Mouse (Mus musculus): ENCODE measurements at regions not wholly inside any gene's neighbourhood (a gene's known extent, or its start where the extent isn't known, plus 50 kb on each side); places are given as distances from the start of the nearest gene placed in this dataset.
A peak's percentile ranks its signal among the peaks of the same experiment; 100 is the strongest.

- no peak for TF ChIP-seq CTCF (IDR thresholded peaks at IDR 0.05; ENCODE audit: low read depth)
- no peak for ATAC-seq
- no peak overlapping the region for H3K4me2 ChIP-seq (replicated peaks; ENCODE audit: low read depth)
- no peak overlapping the region for H3K27ac ChIP-seq (ENCODE audit: low read depth, low read length)
- no peak overlapping the region for H3K4me3 ChIP-seq (ENCODE audit: low read depth, low read length)
- H3K36me3 ChIP-seq (ENCODE audit: control insufficient read depth, insufficient read depth): no peaks in the 10 kb centered on the region
- H3K9ac ChIP-seq (ENCODE audit: low read depth, low read length): no peak overlapping the region
- H3K27me3 ChIP-seq (replicated peaks; ENCODE audit: control insufficient read depth, insufficient read depth, low read length): no peaks in the 10 kb centered on the region
- H3K4me1 ChIP-seq (replicated peaks; ENCODE audit: control insufficient read depth, insufficient read depth, low read length): no peaks in the 10 kb centered on the region
- H3K9me3 ChIP-seq (ENCODE audit: control insufficient read depth): no peaks in the 10 kb centered on the region
Observed at GRCm38 (mm10) chr4:106859476-106859875, 51.0 kb upstream of the Ssbp3 start.

GRCm38 (mm10) chr4:106858357-106859088, 52.0 kb upstream of the Ssbp3 start:
- no peak for TF ChIP-seq CTCF (IDR thresholded peaks at IDR 0.05; ENCODE audit: low read depth)
- no peaks in the 10 kb centered on the region for H3K4me1 ChIP-seq (replicated peaks; ENCODE audit: control insufficient read depth, insufficient read depth, low read length)
- 76% methylated on average over 13 of the region's 13 CpGs for WGBS
- no peaks in the 10 kb centered on the region for H3K27me3 ChIP-seq (replicated peaks; ENCODE audit: control insufficient read depth, insufficient read depth, low read length)
- H3K4me2 ChIP-seq (replicated peaks; ENCODE audit: low read depth): no peak overlapping the region
- no peaks in the 10 kb centered on the region for H3K9me3 ChIP-seq (ENCODE audit: control insufficient read depth)
- no peaks in the 10 kb centered on the region for H3K36me3 ChIP-seq (ENCODE audit: control insufficient read depth, insufficient read depth)
- no peak for ATAC-seq
- H3K27ac ChIP-seq (ENCODE audit: low read depth, low read length): no peak overlapping the region
- no peak overlapping the region for H3K4me3 ChIP-seq (ENCODE audit: low read depth, low read length)
- H3K9ac ChIP-seq (ENCODE audit: low read depth, low read length): no peak overlapping the region

- H3K9me3 ChIP-seq (ENCODE audit: control insufficient read depth): no peaks in the 10 kb centered on the region
- H3K4me2 ChIP-seq (replicated peaks; ENCODE audit: low read depth): no peak overlapping the region
- WGBS: 21% methylated on average over 19 of the region's 19 CpGs
- H3K9ac ChIP-seq (ENCODE audit: low read depth, low read length): no peak overlapping the region
- H3K27ac ChIP-seq (ENCODE audit: low read depth, low read length): no peak overlapping the region
- ATAC-seq: no peak
- TF ChIP-seq CTCF (IDR thresholded peaks at IDR 0.05; ENCODE audit: low read depth): no peak
- H3K27me3 ChIP-seq (replicated peaks; ENCODE audit: control insufficient read depth, insufficient read depth, low read length): no peaks in the 10 kb centered on the region
- no peaks in the 10 kb centered on the region for H3K4me1 ChIP-seq (replicated peaks; ENCODE audit: control insufficient read depth, insufficient read depth, low read length)
- H3K36me3 ChIP-seq (ENCODE audit: control insufficient read depth, insufficient read depth): no peaks in the 10 kb centered on the region
- no peak overlapping the region for H3K4me3 ChIP-seq (ENCODE audit: low read depth, low read length)
Observed at GRCm38 (mm10) chr4:106855771-106856170, 51.0 kb upstream of the Acot11 start.

GRCm38 (mm10) chr4:106854361-106855309, 49.8 kb upstream of the Acot11 start:
- H3K4me3 ChIP-seq (ENCODE audit: low read depth, low read length): no peak overlapping the region
- no peak overlapping the region for H3K27ac ChIP-seq (ENCODE audit: low read depth, low read length)
- no peak overlapping the region for H3K9ac ChIP-seq (ENCODE audit: low read depth, low read length)
- no peak for ATAC-seq
- no peaks in the 10 kb centered on the region for H3K9me3 ChIP-seq (ENCODE audit: control insufficient read depth)
- H3K36me3 ChIP-seq (ENCODE audit: control insufficient read depth, insufficient read depth): no peaks in the 10 kb centered on the region
- 44% methylated on average over 14 of the region's 15 CpGs for WGBS
- no peaks in the 10 kb centered on the region for H3K27me3 ChIP-seq (replicated peaks; ENCODE audit: control insufficient read depth, insufficient read depth, low read length)
- no peaks in the 10 kb centered on the region for H3K4me1 ChIP-seq (replicated peaks; ENCODE audit: control insufficient read depth, insufficient read depth, low read length)
- TF ChIP-seq CTCF (IDR thresholded peaks at IDR 0.05; ENCODE audit: low read depth): no peak
- peak overlapping the region; percentile 13; the same call in 1 of the 2 replicates for H3K4me2 ChIP-seq (replicated peaks; ENCODE audit: low read depth)

All from intestine, postnatal 0 days (tissue).